Mouse (Mus musculus) telencephalon, adult 2 months (tissue): ENCODE data around the gene Hlcs.
"Not testable (repeated sequence)": the region's sequence is repeated elsewhere in the genome, so short reads cannot be mapped to it uniquely, and the experiment has no call there.

Source experiments
- DNase-seq: peaks from one replicate; pipeline ENCODE4 v3.0.0-alpha.2; 2011; ENCODE audit warnings: low read depth, low spot score

The Hlcs gene

DNA sequence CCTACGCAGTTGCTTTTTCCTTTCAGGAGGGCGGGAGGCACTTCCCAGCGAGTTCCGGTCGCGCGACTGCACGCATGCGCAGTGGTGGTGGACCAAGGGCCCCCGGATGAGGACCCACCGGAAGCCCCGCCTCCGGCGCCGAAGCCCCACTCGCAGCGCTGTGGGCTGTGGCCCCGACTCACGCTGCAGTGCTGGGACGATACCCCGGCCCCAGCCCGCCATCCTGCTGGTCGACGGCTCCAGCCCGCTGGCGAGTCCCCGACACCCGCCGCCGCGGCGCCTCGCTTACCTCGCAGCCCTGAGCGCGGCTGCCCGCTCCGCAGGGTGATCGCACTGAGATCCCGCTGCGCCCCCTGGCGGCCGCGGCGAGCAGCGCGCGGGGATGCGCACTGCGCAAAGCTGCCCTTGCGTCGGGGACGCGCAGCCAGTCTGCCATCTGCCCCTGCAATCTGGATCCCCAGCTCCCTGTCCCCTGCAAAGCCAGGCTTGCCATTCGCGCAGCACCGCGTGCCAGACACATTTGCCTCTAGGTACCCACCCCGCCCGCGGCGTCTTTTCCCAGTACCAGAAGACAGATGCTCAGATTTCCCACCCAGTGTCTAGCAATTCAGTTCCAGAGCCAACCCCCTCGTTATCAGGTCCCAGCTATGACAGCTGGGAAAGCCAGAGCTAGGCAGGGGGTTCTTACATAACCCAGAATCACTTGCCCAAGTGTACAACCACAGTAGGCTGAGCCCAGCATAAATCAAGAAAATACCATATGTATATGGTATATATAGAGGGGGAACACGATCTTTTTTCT lies at the start of gene Hlcs:
Gene Hlcs (minus strand): TSS at position 343 of the 802 bp plus-strand sequence.
- peak; percentile 96 for DNase-seq

DNA sequence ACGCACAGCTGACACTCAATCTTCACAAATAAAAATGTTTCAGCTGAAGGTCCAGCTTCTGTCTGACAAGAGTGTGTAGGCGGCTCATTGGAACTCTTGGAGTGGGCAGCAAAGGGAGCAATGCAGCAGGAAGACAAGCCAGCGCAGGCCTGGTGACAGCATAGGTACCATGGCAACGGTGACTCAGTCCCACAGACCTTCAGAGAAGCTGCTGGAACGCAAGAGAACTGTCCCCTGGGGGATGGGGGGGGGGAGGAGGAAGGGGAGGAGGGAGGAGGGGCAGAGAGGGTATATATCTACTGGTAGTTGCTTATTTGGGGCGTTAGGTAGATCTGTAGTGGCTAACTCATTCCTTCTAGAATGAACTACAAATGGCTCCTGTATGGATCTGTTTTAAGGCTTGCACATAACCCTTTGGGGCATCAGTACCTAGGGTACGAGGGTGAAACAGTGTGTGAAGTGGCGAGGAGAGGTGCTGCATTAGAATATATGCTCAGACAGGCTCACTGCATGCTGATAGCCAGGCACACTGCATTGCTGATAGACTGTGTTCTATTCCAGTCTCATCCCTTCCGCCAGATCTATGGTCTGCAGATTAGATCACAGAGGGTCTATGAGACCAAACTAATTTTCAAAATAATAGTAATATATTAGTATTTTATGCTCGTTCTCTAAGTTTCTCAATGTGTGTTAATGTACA lies 49.0 kb upstream of the Hlcs start:
- peak; percentile 88 for DNase-seq

DNA sequence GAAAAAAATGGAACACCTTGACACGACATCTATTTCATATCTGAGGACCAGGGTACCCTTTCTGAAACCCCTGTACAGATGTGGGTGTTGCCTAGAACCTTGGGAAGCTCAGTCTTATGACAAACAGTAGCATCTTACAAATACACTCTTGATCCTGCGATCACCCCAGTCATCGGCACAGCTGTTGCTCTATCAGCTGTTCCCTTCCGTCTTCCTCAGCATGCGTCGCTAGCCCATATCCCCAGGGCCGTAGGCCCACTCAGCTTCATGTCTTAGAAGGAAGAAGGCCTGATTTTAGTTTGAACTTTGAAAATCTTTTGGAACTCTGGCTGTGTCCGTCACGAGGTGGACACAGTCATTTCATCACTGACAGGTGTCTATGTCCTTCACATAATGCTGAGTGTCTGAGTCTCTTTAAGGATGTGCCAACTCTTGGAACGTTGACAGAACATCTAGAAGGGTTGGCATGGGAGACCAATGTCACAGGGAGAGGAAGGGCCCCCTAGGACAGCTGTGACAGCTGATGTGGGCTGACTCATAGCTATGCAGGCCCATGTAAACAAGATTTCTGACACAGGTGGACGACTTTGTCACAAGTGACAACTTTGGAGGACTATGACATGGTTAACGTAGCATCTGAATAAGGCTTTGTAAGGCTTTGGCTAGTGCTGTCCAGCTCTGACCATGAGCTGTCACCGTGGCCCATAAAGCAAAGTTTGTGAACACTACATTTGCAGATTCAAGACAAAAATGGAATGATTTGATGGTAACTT lies 47.4 kb upstream of the Hlcs start:
- DNase-seq = no peak

DNA sequence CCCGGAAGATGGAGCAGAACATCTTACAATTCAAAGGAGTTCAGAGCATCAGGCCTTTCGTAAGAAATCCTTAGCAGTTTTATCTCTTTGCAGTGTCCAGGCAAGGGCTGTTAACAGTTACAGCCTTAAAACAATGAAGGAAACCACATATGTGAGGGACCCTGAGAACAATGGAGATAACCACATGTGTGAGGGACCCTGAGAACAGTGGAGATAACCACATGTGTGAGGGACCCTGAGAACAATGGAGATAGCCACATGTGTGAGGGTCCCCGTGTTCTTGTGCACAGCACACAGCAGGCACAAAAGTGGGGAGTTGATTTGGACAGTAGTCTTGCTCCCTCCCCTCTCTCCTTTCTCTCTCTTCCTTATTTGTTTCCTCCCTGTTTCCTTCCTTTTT lies 44.7 kb upstream of the Hlcs start:
- no peak for DNase-seq

DNA sequence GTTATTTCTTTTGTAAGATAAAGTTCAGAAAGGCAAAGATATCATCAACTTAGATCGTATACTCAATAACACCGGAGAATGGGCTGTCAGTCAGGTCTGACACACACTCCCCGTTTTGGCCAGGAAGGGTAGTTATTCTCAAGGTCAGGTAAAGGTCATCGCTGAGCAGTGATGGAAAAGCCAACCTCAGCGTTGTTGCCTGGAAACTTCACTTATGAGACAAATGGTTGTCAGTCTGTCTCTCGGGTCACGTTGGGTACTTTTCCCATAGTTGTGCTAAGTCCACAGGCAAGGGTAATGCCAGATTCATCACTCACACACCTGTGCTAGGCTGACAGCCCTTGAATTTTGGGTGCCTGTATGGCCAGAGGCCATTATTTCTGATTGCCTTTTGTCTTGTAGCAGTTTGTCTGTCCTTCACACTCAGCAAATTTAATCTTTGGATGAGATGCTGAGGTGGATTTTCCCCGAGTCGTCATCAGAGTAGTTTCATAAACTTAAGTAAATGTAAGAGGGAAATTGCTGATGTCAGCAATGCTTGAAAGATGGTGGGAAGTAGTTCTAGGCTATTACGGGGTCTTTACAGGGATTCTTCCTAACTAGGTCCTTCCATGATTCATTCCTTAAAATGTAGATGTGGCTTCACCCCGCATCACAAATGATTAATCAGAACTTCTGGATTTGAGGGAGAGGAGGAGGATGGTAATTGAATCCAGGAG lies 43.6 kb upstream of the Hlcs start:
- DNase-seq = no peak

DNA sequence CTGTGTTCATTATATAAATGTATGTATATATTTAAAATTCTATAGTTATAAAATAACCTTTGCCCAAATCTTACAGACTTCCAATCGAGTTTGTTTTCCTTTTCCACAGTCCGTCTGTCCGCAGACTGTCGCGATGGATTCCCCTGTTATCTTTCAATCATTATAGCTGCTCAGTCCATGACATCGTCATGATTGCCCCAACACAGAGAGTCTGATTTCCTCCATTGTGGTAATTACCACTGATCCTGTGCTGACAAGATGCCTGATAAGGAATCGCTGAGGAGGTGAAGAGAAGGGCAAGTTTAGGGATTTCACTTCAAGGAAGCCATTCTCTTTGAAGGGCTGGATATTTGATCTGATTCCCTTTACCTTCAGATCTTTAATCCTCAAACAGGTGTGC lies 42.7 kb upstream of the Hlcs start:
- DNase-seq = no peak

DNA sequence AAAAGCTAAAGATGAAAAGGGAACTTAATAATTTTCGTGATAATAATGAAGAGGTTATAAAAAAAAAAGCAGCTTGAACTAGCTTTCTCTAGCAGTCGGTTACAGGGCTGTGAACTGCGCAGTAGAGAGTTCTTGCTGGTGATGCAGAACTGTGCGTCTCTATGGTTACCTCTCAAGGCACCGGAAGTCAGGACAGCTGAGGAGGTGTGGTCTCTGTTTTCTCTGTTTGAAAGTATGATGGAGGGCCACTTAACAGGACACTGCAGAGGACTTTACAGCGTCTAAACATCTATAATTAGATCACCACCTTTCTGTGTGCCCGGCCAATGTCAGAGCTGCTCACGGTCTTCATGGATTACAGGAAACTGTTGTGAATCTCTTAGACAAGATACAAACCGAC lies 41.1 kb upstream of the Hlcs start:
- DNase-seq = peak; percentile 56

DNA sequence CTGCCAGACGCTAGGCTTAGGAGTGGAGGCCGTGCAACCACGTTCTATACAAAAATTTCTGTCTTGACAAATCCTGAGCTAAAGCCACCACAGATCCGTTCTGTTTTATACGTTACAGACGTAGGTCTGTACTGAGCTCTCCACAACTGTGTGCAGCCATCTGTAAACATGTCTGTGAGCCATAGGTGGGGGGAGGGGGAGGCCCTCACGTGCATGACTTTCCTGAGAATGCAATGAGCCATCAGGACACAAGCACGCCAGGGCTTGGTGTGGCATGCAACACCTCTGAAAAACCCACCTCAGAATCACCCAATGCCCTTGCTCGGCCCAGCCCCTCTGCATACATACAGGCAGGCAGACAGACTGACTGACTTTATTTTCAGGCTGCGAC lies 36.9 kb upstream of the Hlcs start:
- DNase-seq = no peak

DNA sequence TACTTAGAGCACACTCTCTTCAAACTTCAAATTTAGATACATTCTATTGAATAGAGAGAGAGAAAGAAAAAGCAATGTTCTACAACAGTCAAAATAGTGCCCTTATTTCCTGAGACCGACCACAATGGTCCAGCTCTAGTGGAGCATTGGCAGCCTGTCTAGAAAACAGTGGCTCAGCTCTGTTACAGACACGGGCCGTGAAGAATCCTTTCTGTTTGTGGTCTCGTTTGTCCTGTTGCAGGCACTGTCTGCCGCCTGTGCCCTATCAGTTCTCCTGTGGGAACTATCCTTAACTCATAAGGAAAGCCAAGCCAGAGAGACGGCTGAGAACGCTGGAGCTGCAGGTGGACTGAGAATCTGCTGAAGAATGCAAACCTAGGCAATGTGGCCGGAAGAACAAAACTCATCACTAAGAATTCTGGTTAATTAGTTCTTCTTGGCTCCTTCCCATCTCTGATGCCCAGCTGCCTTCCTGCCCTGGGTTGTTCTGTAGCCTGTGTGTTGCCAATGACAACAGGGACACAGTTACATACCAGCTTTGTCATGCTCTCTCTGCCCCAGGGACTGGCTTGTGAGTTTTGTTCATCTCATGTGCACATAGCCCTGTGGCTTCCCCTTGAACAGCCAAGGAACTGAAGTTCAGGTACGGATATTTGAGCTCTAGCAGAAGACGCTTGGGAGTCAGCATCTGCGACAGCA lies 36.4 kb upstream of the Hlcs start:
- DNase-seq = no peak

DNA sequence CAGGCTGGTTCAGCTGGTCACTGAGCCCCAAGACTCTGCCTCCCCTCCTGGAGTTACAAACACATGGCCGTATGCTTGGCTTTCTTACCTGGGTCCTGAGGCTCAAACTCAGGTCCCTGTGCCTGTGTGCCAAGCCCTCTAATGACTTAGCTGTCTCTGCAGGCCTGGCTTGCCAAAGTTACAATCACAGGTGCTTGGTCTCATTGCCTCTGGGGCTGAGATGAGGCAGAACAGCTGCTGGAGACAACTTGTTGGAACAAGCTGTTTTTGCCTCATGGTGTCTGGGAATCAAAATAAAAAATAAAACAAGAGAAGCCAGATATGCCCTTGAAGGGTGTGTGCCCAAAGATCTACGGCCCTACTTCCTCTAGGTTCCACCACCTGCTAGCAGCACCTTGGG lies 35.4 kb upstream of the Hlcs start:
- DNase-seq = no peak

DNA sequence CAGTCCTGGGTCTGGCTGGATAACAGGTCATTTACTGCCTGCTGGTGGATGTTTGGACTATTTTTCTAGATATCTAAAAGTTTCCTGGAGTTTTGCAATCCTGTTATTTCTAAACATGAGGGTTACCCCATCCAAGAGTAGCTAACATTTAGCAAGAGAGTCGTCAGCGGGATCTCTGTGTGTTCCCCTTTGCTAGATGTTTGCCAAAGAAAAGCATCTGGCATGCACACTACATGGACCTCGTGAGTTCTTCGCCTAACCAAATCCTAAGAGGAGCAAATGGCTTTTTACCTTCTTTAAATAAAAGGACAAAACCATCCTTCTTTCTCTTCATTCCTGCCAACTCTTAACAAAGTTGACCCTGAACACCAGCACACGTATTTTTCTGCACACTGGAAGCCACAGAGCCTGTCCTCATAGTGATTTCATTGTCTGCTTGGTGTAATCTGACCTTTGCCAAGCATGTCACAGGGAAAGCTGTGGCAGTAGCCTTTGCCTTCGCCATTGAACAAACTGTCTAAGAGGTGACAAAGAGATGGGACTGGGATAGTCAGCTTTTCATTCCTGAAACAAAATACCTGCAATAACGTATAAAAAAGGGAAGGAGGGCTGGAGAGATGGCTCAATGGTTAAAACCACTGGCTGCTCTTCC lies 33.8 kb upstream of the Hlcs start:
- DNase-seq = no peak

DNA sequence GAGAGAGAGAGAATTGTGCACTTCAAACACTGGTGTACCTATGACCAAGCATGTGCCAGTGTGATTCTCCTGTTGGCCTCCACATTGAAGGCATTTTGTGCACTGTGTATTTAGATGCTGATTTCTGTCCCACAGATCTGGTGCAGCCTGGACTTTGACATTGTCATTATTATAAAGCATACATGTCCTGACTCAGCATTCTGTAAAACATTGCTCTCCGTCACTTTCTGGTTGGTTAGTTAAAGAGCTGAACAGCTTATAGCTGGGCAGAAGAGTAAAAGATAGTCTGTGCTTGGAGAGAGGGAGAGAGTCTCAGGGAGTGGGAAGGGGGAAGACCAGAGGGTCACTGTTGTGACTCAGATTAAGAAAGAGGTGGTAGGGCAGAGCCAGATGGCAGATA lies 32.4 kb upstream of the Hlcs start:
- no peak for DNase-seq

DNA sequence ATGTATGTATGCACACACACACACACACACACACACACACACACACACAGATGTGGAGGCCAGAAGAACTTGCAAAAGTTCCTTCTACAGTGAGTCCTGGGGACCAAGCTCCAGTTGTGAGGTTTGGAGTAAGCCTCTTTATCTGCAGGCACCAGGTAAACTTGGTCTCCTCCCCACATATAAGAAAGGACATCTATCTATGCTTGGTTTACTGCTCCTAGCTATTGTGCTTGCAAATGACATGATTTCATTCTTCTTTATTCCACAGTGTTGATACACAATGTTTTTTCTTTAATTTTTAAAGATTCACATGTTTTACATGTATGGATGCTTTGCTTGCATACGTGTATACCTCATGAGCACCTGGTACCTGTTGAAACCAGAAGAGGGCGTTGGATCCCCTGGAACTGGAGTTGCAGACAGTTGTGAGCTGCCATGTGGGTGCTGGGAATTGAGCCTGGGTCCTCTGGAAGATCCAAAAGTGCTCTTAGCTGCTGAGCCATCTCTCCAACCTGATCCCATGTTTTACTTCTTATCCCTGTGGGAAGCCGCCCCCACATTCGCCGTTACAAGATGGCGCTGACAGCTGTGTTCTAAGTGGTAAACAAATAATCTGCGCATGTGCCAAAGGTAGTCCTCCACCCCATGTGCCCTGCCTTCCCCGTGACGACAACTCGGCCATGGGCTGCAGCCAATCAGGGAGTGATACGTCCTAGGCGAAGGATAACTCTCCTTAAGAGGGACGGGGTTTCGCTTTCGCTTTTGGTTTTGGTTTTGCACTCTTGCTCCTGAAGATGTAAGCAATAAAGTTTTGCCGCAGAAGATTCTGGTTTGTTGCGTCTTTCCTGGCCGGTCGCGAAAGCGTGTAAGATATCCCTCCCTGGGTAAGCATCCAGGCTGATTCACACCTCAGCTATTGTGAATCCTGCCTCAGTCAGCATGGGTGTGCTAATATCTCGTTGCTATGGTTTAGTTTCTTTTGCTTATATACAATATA lies 26.1 kb upstream of the Hlcs start:
- not testable (repeated sequence) for DNase-seq

DNA sequence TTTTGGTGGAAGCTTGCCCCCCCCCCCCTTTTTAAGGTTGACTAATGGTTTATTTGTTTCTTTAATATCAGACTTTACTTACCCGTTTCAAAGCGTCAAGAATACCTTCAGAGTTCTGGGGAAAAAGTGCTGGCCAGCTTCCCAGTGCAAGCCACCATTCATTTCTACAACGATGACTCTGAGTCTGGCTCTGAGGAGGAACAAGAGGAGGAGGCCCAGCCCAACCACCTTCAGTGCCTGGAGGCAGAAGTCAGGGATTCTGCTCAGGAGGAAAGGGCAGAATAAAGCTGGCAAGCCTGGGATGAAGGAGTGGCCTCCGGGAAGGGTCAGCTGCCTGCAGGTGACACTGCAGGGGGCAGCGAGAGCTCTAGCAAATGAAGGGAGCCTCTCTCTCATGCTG lies 22.3 kb upstream of the Hlcs start:
- DNase-seq = no peak

DNA sequence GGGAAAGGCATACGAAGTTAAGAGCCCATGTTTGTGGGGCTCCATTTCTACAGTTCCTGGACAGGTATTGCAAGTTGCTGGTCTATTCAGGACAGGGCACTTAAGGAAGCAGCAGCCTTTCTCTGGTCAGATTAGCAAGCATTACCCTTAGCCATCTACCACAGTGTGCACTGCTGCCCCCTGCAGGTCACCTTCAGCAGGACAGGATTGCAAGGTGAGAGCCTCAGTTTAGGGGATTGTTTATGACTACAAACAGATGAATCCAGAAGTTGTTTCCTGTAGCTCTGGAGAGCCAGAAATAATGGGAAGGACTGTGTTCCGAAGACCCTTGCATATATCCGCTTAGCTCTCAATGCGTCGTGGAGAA lies 18.5 kb upstream of the Hlcs start:
- no peak for DNase-seq

DNA sequence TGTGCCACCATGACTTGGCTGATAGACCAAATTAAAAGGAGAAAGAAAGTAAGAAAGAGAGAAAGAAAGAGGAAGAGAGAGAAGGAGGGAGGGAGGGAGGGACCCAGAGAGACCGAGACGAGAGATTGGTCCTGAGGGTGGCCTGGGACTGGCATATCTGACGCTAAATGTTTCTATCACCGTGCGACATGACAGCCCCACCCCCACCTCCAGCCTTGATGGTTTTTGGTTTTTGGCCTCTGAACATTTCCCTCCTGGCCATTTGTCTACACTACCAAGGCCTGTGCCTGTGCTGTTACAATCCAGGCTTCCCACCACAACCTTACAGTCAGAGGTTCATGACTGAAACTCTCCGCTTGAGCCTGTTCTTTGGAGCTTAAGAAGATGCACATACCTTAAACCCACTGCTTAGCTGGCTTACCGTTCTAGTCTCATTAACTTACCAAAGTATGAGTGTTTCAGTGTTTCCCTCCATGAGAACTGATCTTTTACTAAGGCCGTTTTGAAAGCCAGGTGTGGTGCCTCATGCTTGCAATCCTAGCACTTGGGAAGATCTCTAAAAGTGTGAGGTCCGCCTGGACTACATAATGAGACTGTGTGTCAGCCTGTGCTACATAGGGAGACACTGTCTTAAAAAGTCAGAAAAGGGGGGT lies 18.0 kb upstream of the Hlcs start:
- DNase-seq = no peak

DNA sequence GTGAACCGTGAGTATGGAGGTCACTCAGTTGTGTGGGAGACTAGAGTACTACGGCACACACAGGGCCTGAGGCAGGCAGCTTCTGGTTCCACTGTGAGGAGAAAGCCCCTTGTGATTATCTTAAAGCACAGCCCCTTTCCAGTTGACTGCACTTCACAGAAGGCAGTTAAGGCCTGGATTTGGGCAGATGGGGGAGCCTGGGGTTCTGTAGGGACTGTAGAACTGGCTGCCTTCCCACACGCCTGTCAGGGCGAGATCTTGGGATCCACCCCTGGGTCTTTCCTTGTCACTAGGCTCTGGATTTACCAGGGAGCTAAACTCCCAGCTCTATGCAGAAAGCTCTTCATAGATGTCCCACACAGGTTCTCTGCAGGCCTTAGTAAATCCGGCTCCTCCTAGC lies 17.1 kb upstream of the Hlcs start:
- no peak for DNase-seq

DNA sequence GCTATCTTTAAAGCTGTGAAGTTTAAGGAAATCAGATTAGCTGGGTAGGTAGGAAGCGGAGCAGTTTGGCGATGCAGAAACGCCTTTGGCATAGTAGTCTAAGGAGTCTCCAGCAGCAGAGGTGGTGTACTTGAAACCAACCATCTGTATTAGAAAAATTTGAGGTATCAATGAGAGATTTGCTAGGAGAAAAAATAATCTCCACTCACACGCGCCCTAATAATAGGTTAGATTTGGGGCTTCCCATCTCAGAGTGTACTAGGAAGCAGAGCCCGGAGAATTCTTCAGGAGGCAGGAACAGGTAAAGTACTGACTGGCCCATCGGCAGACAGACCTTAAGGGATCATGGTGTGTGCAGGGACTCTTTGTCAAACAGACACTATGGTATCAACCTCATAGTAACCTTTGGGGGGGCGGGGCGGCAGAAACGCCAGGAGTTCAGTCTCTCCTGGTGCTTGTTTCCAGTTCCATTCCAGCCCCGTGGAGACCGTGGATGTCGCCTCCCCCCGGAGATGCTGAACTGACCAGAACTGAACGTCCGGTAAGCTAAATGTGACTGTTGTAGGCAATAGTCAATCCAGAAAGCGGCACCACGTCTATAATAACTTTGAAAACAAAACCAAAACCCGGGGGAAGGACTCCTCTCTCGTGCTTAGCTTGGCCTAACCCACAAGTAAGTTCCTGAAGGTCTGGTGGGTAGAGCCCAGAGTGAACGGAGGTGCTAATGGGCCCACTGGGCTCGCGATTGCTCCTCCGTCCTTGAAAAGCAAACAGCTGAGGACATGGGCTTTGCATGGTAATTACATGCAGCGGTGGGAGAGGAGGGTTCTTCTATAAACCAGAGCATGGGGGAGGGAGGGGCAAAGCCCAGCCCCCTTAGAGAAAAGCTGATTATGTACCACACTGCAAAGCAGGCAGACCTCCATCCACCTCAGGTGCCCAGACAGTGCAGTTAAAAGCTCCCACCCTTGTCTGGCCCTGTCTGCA lies 15.8 kb upstream of the Hlcs start:
- no peak for DNase-seq
